Mouse (Mus musculus) right cerebral cortex, postnatal 14 days (tissue): ENCODE results near the gene Gm17093.
"Not testable (repeated sequence)": the region's sequence is repeated elsewhere in the genome, so short reads cannot be mapped to it uniquely, and the experiment has no call there.

Experiments
- DNase-seq: peaks from one replicate; pipeline ENCODE4 v3.0.0; 2022

The Gm17093 gene

DNA sequence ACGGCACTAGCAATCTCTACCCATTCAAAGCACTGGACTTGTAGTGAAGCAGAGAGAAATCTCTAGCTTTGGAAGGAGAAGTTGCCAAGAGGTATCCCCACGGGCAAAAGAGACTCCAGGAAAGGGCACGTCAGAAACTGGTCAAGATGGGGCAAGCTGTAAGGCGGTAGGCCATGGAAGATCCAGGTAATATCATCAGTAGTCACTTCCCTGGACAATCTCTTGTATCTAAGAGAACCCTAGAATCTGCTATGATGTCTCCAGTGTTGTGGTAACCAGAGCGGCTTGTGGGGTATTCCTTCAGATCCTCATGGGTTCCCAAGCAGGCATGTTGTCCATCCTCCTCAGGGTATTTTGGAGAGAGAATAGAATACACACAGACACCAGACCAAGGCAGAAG is at the start of gene Gm17093:
Gene Gm17093 (plus strand): TSS at position 301 of the 400 bp plus-strand sequence.
- DNase-seq = not testable (repeated sequence)

DNA sequence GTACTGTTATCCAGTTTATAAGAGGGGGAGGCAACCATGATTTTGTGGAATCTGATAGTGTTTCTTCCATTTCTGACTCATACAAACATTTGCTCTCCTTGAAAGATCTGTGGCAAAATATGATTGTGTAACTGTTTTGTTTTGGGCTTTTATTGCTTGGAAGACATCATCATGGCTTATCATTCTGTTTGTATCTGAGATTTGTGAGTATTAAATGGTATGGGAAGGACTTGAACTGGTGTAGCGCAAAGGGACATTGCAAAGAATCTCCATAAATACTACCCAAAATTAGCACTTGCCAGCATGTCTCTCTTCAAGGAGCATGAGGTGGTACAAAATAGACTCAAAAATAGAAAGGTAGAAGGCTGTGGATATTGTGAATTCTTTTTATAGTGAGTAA is 25.9 kb upstream of the Gm17093 start, which contains the start of gene BC061237:
Gene BC061237 (plus strand): TSS at position 301 of the 400 bp plus-strand sequence.
- DNase-seq = not testable (repeated sequence)

DNA sequence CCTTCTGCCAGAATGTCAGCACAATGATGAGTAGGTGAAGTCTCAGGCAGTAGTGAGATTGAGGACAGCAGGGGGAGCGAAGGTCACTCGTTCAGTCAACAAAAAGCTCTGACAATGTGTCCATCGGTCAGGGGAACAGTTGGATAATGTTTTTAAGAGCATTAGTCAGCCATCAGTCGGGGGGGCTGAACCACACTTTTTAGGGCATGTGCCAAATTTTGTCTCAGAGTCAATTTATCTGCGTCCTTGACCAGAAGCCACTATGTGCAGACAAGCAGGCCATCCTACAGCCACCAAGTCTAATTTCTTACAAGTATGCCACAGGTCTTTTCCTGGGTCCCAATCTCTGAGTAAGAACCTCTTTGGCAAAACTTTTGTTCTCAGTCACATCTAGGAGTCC is 29.9 kb downstream of the Gm17093 start:
- DNase-seq = not testable (repeated sequence)
